Mouse (Mus musculus): ENCODE measurements around the gene Mrpl52. TPM values are rescaled to one million over a fixed set of nuclear protein-coding genes. Genes with fewer than 3 reads are reported as not detected.

The Mrpl52 gene
- polyA plus RNA-seq, 1 experiment = 518 TPM

DNA sequence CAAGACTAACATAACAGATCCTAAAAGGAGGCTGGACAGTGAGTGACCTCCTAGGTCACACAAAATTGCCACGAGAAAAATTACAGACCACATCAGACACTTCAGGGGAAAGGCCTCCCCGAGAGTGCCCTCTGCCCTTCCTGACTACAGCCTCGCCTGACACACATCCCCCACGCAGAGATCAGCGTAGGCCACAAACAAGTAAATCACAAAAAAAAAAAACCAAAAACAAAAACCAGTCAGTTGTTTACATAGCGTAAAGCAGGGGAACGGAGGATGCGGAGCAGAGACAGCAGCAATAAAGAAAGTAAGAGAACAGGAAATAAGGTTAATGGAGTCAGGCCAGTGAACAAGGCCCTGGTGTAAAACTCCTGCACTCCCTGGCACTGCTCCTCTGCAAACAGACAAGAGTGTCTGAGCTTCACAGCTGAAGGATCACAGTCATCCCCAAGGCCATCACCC is 27.8 kb upstream of the Mrpl52 start:
- H3K27me3 ChIP-seq (ENCODE audit: control insufficient read depth, insufficient read depth, insufficient read length) = no peaks in the 10 kb centered on the region
- TF ChIP-seq MYOG (IDR thresholded peaks at IDR 0.05; ENCODE audit: control insufficient read depth, extremely low read depth, insufficient read length) = no peak
- no peaks in the 10 kb centered on the region for H3K79me2 ChIP-seq (ENCODE audit: control insufficient read depth, insufficient read depth)
- H3ac ChIP-seq (ENCODE audit: control insufficient read depth, insufficient read length, low read depth) = no peak overlapping the region
- H3K79me3 ChIP-seq (ENCODE audit: low read depth) = no peaks in the 10 kb centered on the region
- H3K36me3 ChIP-seq (ENCODE audit: control insufficient read depth, insufficient read depth) = no peaks in the 10 kb centered on the region
- no peak overlapping the region for H3K4me3 ChIP-seq (ENCODE audit: insufficient read depth, poor library complexity, severe bottlenecking)

DNA sequence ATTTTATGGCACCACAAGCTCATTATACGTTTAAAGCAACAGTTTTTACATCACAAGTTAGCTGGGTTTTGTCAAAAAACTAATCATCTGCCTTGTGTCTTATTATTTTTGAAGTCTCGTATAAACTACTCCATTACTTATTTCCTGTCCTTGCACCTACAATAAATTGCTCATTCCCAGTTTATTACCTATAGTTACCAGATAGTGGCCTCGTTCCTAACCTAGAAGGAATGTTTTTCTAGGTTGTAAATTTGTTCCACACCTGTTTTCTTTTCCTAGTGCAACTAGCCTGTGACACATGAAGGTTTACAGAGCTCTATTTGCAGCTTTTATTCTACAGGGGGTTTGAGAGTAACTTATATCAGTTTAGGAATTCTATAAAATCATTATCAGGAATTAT is 25.0 kb upstream of the Mrpl52 start:
- no peaks in the 10 kb centered on the region for H3K79me2 ChIP-seq (ENCODE audit: control insufficient read depth, insufficient read depth)
- no peak for TF ChIP-seq MYOG (IDR thresholded peaks at IDR 0.05; ENCODE audit: control insufficient read depth, extremely low read depth, insufficient read length)
- no peak for TF ChIP-seq MYOD1 (IDR thresholded peaks at IDR 0.05; ENCODE audit: control insufficient read depth, insufficient read length, low read depth)
- TF ChIP-seq MAX (IDR thresholded peaks at IDR 0.05) = no peak
- TF ChIP-seq CEBPB (IDR thresholded peaks at IDR 0.05; ENCODE audit: low read depth) = no peak
- no peak for TF ChIP-seq CTCF (IDR thresholded peaks at IDR 0.05; ENCODE audit: control insufficient read depth, insufficient read depth, insufficient read length)
- TF ChIP-seq FOSL1 (IDR thresholded peaks at IDR 0.05; ENCODE audit: insufficient read depth, low read length, poor library complexity, severe bottlenecking) = no peak
- no peak for TF ChIP-seq USF1 (IDR thresholded peaks at IDR 0.05; ENCODE audit: low read depth)
- H3K79me3 ChIP-seq (ENCODE audit: low read depth) = no peaks in the 10 kb centered on the region
- H3K36me3 ChIP-seq (ENCODE audit: control insufficient read depth, insufficient read depth) = no peaks in the 10 kb centered on the region
- H3K27me3 ChIP-seq (ENCODE audit: control insufficient read depth, insufficient read depth, insufficient read length) = no peaks in the 10 kb centered on the region
- H3K4me3 ChIP-seq (ENCODE audit: insufficient read depth, poor library complexity, severe bottlenecking) = no peak overlapping the region
- H3ac ChIP-seq (ENCODE audit: control insufficient read depth, insufficient read length, low read depth) = no peak overlapping the region

DNA sequence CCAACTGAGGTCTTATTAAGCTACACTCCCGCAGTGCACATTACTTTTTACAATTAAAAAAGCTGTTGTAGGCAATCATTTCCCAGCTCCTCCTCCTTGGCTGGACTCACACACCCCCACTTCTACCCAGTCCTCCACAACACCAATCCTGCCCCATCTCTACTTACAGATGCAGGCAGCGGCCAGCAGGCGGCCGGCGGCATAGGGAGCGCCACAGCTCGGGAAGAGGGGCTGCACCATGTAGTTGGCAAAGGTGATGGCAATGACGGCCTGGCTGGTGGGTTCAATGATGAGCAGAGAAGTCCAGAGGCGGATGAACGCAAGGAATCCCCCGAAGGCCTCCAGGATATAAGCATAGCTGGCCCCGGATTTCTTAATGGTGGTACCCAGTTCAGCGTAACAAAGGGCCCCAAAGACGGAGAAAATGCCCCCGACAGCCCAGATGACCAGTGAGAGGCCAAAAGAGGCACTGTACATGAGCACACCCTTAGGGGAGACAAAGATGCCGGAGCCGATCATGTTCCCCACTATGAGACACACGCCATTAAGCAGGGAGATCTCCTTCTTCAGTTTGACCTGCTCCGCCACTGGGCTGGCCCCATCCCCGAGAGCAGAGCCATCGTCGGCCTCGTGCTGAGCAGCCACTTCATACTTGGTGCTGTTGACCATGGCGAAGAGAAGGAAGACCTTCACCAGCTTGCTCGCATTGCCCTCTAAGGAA is 18.2 kb upstream of the Mrpl52 start:
- Histone ChIP-seq H3K79me3 (ENCODE audit: low read depth) (no peaks in the 10 kb centered on the region), H3K27me3 (ENCODE audit: control insufficient read depth, insufficient read depth, insufficient read length) (no peaks in the 10 kb centered on the region), H3K4me3 (ENCODE audit: insufficient read depth, poor library complexity, severe bottlenecking) (no peak overlapping the region), H3K79me2 (ENCODE audit: control insufficient read depth, insufficient read depth) (no peaks in the 10 kb centered on the region), H3K36me3 (ENCODE audit: control insufficient read depth, insufficient read depth) (no peaks in the 10 kb centered on the region), H3ac (ENCODE audit: control insufficient read depth, insufficient read length, low read depth) (no peak overlapping the region)
- no peak for TF ChIP-seq MYOG (IDR thresholded peaks at IDR 0.05; ENCODE audit: control insufficient read depth, extremely low read depth, insufficient read length)
- TF ChIP-seq FOSL1 (IDR thresholded peaks at IDR 0.05; ENCODE audit: insufficient read depth, low read length, poor library complexity, severe bottlenecking) = no peak
- TF ChIP-seq MYOD1 (IDR thresholded peaks at IDR 0.05; ENCODE audit: control insufficient read depth, insufficient read length, low read depth) = no peak
- TF ChIP-seq CTCF (IDR thresholded peaks at IDR 0.05; ENCODE audit: control insufficient read depth, insufficient read depth, insufficient read length) = no peak
- TF ChIP-seq MAX (IDR thresholded peaks at IDR 0.05) = no peak
- TF ChIP-seq CEBPB (IDR thresholded peaks at IDR 0.05; ENCODE audit: low read depth) = no peak
- TF ChIP-seq USF1 (IDR thresholded peaks at IDR 0.05; ENCODE audit: low read depth) = no peak

DNA sequence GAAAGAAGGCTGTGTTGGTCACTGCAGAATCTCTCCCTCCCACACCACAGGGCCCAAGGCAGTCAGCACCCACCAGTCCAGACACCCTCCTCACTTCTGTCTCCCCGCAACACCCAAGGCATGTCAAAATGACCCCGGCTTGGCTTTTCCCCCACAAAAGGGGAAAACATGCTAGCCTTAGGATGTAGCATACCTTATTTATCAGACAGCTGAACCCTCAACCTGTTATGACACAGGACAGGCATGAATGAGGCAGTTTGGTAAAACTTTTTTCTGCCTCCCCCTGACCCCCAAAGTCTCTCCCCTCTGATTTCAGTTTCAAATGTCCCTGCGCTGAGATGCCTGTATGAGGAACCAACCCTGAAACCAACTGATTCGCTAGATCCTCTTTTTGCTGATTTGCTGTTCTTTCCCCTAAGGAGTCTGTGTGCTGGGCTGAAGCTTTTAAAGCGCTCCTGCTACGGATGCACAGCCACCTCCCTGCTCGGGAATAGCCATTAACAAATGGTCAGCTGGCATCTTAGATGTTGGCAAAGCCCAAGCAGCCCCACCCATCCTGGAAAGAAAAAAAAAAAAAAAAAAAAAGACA is 17.6 kb upstream of the Mrpl52 start:
- no peaks in the 10 kb centered on the region for H3K79me3 ChIP-seq (ENCODE audit: low read depth)
- no peaks in the 10 kb centered on the region for H3K27me3 ChIP-seq (ENCODE audit: control insufficient read depth, insufficient read depth, insufficient read length)
- no peak overlapping the region for H3K4me3 ChIP-seq (ENCODE audit: insufficient read depth, poor library complexity, severe bottlenecking)
- no peaks in the 10 kb centered on the region for H3K79me2 ChIP-seq (ENCODE audit: control insufficient read depth, insufficient read depth)
- H3ac ChIP-seq (ENCODE audit: control insufficient read depth, insufficient read length, low read depth) = no peak overlapping the region
- no peak for TF ChIP-seq MYOD1 (IDR thresholded peaks at IDR 0.05; ENCODE audit: control insufficient read depth, insufficient read length, low read depth)
- no peak for TF ChIP-seq USF1 (IDR thresholded peaks at IDR 0.05; ENCODE audit: low read depth)
- TF ChIP-seq MAX (IDR thresholded peaks at IDR 0.05) = no peak
- no peak for TF ChIP-seq CEBPB (IDR thresholded peaks at IDR 0.05; ENCODE audit: low read depth)
- TF ChIP-seq CTCF (IDR thresholded peaks at IDR 0.05; ENCODE audit: control insufficient read depth, insufficient read depth, insufficient read length) = no peak
- TF ChIP-seq FOSL1 (IDR thresholded peaks at IDR 0.05; ENCODE audit: insufficient read depth, low read length, poor library complexity, severe bottlenecking) = no peak
- no peak for TF ChIP-seq MYOG (IDR thresholded peaks at IDR 0.05; ENCODE audit: control insufficient read depth, extremely low read depth, insufficient read length)
- H3K36me3 ChIP-seq (ENCODE audit: control insufficient read depth, insufficient read depth) = no peaks in the 10 kb centered on the region

DNA sequence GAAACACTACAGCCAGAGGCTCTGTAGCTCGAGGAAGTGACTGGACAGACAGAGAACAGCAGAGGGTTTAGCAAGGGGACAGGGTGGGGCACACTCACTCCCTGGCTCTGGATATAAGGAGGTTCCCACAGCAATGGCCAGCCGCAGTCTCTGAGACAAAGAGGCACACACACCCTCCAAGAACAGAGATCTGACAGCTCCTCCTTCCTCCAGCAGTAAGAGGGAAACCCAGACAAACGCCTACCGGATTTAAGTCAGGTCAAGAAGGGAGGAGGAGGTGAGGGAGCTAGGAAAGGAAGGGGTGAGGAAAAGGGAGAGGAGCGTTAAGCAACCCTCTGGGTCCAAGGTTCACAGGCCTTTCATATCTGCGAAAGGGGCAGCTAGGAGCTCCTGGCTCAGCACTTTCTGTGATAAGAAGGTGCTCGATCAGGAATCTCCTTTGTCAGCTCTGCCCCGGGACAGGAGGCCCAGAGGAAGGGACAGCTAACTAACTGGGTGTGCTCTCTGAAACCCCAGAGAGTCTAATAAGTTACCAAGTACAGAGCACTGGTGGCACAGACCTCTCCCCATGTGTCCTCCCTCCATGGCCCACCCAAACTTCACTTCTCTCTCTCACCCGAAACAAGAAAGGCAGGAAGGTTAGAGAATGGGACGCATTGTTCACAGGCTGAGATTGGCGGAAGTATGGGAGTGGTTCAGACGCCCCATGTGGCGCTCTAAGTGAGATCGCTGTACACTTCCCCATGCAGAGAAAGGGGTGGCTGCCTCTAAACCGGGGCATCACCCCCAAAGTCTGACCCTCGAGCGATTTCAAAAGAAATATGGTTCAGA is 16.5 kb upstream of the Mrpl52 start:
- no peak for TF ChIP-seq USF1 (IDR thresholded peaks at IDR 0.05; ENCODE audit: low read depth)
- TF ChIP-seq CTCF (IDR thresholded peaks at IDR 0.05; ENCODE audit: control insufficient read depth, insufficient read depth, insufficient read length) = no peak
- no peak for TF ChIP-seq MYOD1 (IDR thresholded peaks at IDR 0.05; ENCODE audit: control insufficient read depth, insufficient read length, low read depth)
- TF ChIP-seq CEBPB (IDR thresholded peaks at IDR 0.05; ENCODE audit: low read depth) = no peak
- no peak for TF ChIP-seq FOSL1 (IDR thresholded peaks at IDR 0.05; ENCODE audit: insufficient read depth, low read length, poor library complexity, severe bottlenecking)
- no peak for TF ChIP-seq MAX (IDR thresholded peaks at IDR 0.05)
- TF ChIP-seq MYOG (IDR thresholded peaks at IDR 0.05; ENCODE audit: control insufficient read depth, extremely low read depth, insufficient read length) = no peak
- Histone ChIP-seq H3K36me3 (ENCODE audit: control insufficient read depth, insufficient read depth) (no peaks in the 10 kb centered on the region), H3K79me2 (ENCODE audit: control insufficient read depth, insufficient read depth) (no peaks in the 10 kb centered on the region), H3K27me3 (ENCODE audit: control insufficient read depth, insufficient read depth, insufficient read length) (no peaks in the 10 kb centered on the region), H3K79me3 (ENCODE audit: low read depth) (no peaks in the 10 kb centered on the region), H3K4me3 (ENCODE audit: insufficient read depth, poor library complexity, severe bottlenecking) (no peak overlapping the region), H3ac (ENCODE audit: control insufficient read depth, insufficient read length, low read depth) (no peak overlapping the region)
